Mouse (Mus musculus): ENCODE data around the gene Bcas1.
"Not testable (repeated sequence)": the region's sequence is repeated elsewhere in the genome, so short reads cannot be mapped to it uniquely, and the experiment has no call there.

Gene Bcas1

GRCm38 (mm10) chr2:170427704-170428103, at the start of gene Bcas1:
TSS of gene Bcas1 (minus strand) at chr2:170427845.
- no peak for DNase-seq (ENCODE audit: low read depth, low spot score)

DNA sequence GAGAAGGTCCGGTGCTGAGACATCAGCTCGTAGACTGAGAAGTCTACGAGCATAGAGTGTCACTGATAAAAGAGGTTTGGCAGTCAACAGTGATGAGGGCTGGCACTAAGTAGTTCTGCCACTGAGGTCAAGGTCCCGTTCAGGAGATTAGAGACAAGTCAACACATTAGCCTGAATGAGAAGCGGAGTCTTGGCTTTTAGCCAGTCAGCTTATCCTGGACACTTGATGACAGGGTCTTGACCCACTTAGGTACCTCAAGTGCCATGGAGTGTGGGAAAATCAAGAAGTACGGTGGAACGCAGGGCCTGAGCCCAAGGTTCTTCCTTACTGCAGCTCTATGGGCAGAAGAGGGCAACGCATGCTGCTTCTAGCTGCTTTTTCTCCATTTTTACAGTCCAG, 49.0 kb upstream of the Bcas1 start:
- DNase-seq (ENCODE audit: low read depth, low spot score) = no peak

- peak; percentile 79 for DNase-seq (ENCODE audit: low read depth, low spot score)
Measured at GRCm38 (mm10) chr2:170476215-170476614, 48.6 kb upstream of the Bcas1 start.

- DNase-seq (ENCODE audit: low read depth, low spot score) = no peak
Measured at GRCm38 (mm10) chr2:170475164-170475563, 47.5 kb upstream of the Bcas1 start.

GRCm38 (mm10) chr2:170474125-170474524, 46.5 kb upstream of the Bcas1 start:
- DNase-seq (ENCODE audit: low read depth, low spot score) = no peak

GRCm38 (mm10) chr2:170470591-170470990, 42.9 kb upstream of the Bcas1 start:
- DNase-seq (ENCODE audit: low read depth, low spot score) = peak; percentile 29

GRCm38 (mm10) chr2:170469616-170470308, 42.1 kb upstream of the Bcas1 start:
- peak; percentile 82 for DNase-seq (ENCODE audit: low read depth, low spot score)

DNA sequence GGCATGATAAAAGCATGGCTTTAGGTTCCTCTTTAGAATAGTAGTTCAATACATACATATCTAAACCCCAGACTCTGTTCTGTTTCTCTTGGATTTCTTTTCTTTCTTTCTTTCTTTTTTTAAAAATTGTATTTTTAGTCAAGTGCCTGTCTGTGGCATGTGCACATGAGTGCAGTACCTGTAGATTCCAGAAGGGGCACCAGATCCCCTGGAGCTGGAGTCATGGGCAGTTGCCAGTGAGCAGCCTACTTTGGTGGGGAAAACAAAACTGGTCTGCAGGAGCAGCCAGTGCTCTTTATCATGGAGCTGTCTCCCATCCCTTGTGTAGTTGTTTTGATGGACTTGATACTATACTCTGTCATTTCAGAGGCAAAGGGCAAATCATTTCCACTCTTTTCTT, 40.4 kb upstream of the Bcas1 start:
- DNase-seq (ENCODE audit: low read depth, low spot score) = peak; percentile 69

DNA sequence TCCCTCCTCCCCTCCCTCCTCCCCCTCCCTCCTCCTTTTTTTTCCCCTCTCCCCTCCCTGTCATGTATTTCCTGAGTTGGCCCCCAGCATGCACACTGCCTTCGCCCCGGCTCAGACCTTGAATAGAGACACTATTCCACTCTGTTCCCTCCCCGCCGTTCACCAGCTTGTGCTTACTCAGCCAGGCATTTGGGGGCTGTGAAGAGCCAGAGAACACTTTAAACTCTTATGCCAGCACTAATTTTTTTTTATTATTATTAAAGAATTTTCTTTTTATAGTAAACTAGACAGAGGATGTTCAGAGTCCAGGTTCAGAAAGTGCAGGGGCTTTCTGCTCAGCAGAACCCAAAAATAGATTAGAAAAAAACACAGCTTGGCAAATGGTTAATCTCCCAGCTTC, 37.2 kb upstream of the Bcas1 start:
- DNase-seq (ENCODE audit: low read depth, low spot score) = no peak

DNA sequence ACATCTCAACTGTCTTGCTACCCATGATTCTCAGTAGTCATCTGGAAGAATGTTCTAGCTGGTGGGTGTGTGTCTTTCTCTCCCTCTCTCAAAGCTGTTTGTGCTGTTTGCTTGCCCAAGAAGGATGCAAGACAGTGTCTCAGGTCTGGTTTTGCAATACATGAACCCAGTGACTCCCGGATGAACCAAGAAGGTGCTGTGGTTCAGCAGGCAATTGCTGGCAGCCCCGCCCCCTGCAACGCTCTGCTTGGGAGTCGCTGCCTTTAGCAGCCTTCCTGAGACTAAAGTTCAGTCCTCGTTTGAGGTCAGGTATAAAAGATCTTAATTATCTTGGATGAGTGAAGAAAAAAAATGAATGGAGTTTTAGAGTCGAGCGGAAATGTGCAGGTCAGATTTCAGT, 34.0 kb upstream of the Bcas1 start:
- no peak for DNase-seq (ENCODE audit: low read depth, low spot score)

- no peak for DNase-seq (ENCODE audit: low read depth, low spot score)
Measured at GRCm38 (mm10) chr2:170459805-170460204, 32.2 kb upstream of the Bcas1 start.

DNA sequence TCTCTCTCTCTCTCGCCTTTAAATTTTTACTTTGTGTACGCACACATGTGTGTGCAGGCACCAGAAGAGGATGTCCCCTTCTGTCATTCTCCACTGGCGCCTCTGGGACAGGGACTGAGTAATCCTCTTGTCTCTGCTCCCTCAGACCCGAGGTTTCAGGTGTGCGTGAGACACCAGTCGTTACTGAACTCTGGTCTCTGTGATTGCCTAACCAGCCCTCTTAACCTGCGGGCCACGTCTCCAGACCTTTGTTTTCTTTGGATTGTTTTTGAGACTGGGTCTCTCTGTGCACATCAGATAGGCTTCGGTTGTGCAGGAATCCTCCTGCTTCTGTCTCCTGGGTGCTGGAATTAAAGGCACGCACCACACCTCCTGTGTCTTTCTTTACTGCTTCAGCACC, 31.5 kb upstream of the Bcas1 start:
- no peak for DNase-seq (ENCODE audit: low read depth, low spot score)

GRCm38 (mm10) chr2:170453809-170454208, 26.2 kb upstream of the Bcas1 start:
- not testable (repeated sequence) for DNase-seq (ENCODE audit: low read depth, low spot score)

DNA sequence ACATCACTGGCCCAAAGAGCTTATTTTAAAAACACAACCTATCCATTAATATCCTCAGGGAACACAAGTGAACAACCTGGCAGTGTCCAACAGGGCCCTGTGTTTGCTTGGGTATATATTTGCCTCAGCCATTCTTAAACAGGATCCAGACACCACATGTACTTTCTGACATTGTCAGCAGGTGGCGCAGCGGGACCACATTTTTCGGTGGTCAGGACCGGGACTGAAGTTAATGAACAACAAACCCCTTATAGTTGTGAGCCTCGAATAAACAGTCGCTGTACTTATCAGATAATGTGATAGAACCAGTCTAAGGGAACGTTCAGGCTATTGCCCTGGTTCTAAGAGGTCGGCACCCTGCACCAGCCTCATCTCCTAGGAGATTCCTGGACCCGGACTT, 23.3 kb upstream of the Bcas1 start:
- peak; percentile 77 for DNase-seq (ENCODE audit: low read depth, low spot score)

DNA sequence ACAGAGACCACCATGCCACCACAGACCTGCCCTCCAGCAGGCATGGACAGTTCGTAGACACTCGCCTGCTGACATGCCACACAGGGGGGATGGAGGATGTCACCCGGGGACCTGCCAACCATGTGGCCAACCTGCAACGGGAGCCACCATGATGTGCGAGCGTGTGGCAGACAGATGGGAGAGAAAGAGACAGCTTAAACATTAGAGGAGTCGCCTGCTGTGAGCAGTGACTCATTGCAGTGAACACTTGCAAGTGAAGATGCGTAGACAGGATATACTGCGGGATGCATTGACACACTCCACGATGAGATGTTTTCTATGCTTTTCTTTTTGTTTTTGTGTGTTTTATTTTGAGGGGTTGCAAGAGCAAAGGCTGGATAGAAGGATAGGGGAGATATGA, 20.0 kb upstream of the Bcas1 start:
- no peak for DNase-seq (ENCODE audit: low read depth, low spot score)

GRCm38 (mm10) chr2:170446843-170447383, 19.3 kb upstream of the Bcas1 start:
- DNase-seq (ENCODE audit: low read depth, low spot score) = no peak

DNA sequence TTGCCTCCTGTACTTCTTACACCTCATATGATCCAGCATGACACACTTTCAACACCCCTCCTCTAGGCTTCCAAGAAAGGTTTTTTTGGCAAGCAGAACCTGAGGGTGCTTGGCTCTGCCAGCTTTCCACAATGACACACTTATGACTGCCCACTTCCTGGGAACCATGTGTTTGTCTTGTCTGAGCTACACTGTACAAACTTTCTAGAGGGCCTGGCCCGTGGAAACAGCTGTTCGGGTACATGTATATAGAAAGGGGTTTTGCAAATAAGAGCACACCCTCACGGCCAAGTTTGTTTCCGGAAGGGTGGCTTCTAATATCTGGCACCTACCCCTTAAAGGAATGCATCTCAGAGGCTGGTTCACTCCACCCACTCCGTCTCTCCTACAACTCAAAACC, 18.2 kb upstream of the Bcas1 start:
- no peak for DNase-seq (ENCODE audit: low read depth, low spot score)

DNA sequence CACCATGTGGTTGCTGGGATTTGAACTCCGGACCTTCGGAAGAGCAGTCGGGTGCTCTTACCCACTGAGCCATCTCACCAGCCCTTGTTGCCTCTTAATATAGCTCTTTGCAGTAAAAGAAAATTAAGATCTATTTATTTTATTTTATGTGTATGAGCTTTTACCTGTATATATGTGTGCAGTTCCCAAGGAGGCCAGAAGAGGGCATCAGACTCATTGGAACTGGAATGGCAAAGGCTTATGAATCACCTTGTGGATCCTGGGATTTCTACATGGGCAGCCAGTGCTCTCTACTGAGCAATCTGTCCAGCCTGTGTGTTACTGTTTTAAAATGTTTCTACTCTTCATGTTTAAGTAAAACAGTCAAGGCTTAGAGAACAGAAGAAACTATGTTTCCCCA, 14.9 kb upstream of the Bcas1 start:
- peak; percentile 67 for DNase-seq (ENCODE audit: low read depth, low spot score)

DNA sequence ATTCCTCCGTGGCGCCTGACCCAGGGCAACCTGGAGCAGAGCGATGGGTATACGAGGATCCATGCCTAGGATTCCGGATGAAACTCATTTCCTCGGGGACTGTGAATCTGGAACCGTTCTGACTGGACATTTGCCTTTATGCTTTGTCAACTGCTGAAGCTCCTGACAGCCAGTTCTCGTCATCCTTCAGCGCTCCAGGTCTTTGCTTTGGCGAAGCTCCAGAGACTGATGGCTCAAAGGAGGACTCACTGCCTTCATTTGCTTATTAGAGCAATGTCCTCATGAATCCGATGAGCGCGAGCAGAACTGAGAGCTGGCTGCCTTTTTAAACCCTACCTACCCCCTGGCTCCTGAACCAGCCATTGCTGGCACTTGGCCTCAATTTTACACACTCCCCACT, 11.1 kb upstream of the Bcas1 start:
- DNase-seq (ENCODE audit: low read depth, low spot score) = no peak

GRCm38 (mm10) chr2:170436204-170436603, 8.6 kb upstream of the Bcas1 start:
- no peak for DNase-seq (ENCODE audit: low read depth, low spot score)

DNA sequence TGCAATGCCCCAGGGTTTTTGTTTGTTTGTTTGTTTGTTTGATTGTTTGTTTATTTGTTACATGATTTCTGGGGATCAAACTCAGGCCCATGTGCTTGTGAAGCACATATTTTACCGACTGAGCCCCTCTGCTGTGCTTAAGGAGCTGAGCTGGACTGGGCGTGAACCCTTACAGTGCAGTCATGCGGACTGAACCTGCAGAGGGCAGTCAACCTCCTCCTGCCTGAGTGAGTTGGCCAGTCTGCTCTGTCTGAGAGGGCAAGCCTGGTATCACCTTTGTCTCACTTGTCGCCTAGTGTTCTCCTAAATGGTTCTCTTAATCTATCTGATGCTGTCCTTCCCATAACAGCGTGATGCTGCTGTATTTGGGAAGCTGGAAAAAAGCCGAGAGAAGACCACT, 4.5 kb upstream of the Bcas1 start:
- DNase-seq (ENCODE audit: low read depth, low spot score) = peak; percentile 23

DNA sequence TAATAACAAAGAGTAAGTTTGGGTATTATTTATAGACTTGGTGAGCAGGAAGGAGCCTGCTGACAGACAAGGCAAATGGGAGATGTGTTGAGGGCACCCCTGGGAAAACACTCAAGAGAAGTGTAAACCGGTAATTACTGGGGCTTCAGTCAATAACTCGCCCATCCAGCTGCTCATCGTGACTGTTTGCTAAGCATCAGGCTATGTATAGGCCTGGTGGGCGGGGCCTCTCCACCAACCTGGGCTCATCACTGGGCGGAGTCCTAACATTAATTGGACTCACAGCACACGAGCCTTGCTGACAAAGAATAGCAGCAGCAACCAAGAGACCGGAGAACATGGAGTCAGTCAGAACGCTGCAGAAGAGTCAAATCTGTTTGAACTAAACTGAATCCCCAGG, 1.3 kb upstream of the Bcas1 start:
- no peak for DNase-seq (ENCODE audit: low read depth, low spot score)

GRCm38 (mm10) chr2:170424131-170424530, 3.5 kb downstream of the Bcas1 start:
- no peak for DNase-seq (ENCODE audit: low read depth, low spot score)

GRCm38 (mm10) chr2:170421924-170422323, 5.7 kb downstream of the Bcas1 start:
- DNase-seq (ENCODE audit: low read depth, low spot score) = peak; percentile 59

All from ES-CJ7 (cell line).